Mouse (Mus musculus) induced T-regulatory cell, adult 2 months (primary cell): Measurements from ENCODE around the gene Irak2.

Experiments used
- DNase-seq: peaks from one replicate; pipeline ENCODE4 v3.0.0-alpha.2; 2012; ENCODE audit warnings: low read depth

Irak2 gene

GRCm38 (mm10) chr6:113642605-113643004, 4.3 kb downstream of the Irak2 start:
- DNase-seq, result no peak

- no peak for DNase-seq
Measured at GRCm38 (mm10) chr6:113643021-113643420, 4.8 kb downstream of the Irak2 start.

GRCm38 (mm10) chr6:113643967-113644366, 5.7 kb downstream of the Irak2 start:
- DNase-seq, result no peak

- peak; percentile 62 for DNase-seq
Measured at GRCm38 (mm10) chr6:113644808-113645207, 6.5 kb downstream of the Irak2 start.

- DNase-seq, result no peak
Measured at GRCm38 (mm10) chr6:113649346-113650196, 11.3 kb downstream of the Irak2 start.

- DNase-seq, result no peak
Measured at GRCm38 (mm10) chr6:113650197-113650640, 12.0 kb downstream of the Irak2 start.

- DNase-seq, result no peak
Measured at GRCm38 (mm10) chr6:113651626-113652025, 13.4 kb downstream of the Irak2 start.

GRCm38 (mm10) chr6:113653551-113653950, 15.3 kb downstream of the Irak2 start:
- no peak for DNase-seq

GRCm38 (mm10) chr6:113654102-113654501, 15.8 kb downstream of the Irak2 start:
- no peak for DNase-seq

- DNase-seq, result peak; percentile 74
Measured at GRCm38 (mm10) chr6:113654753-113655397, 16.6 kb downstream of the Irak2 start.

GRCm38 (mm10) chr6:113655475-113655874, 17.2 kb downstream of the Irak2 start:
- no peak for DNase-seq

GRCm38 (mm10) chr6:113656847-113657246, 18.6 kb downstream of the Irak2 start:
- peak; percentile 36 for DNase-seq

- DNase-seq, result peak; percentile 52
Measured at GRCm38 (mm10) chr6:113658226-113658625, 20.0 kb downstream of the Irak2 start.

GRCm38 (mm10) chr6:113659648-113660491, 21.6 kb downstream of the Irak2 start:
- DNase-seq, result peak; percentile 35

GRCm38 (mm10) chr6:113660492-113661352, 22.5 kb downstream of the Irak2 start:
- peak; percentile 84 for DNase-seq

GRCm38 (mm10) chr6:113661353-113662241, 23.3 kb downstream of the Irak2 start:
- DNase-seq, result peak; percentile 91

GRCm38 (mm10) chr6:113662964-113663700, 24.9 kb downstream of the Irak2 start:
- peak; percentile 61 for DNase-seq

- peak; percentile 32 for DNase-seq
Measured at GRCm38 (mm10) chr6:113664305-113664704, 26.0 kb downstream of the Irak2 start.

- DNase-seq, result no peak
Measured at GRCm38 (mm10) chr6:113667611-113668122, 29.4 kb downstream of the Irak2 start.
